Mouse (Mus musculus): ENCODE results near the gene Prkci. TPM values are rescaled to one million over a fixed set of nuclear protein-coding genes. Genes with fewer than 3 reads are reported as not detected.

The Prkci gene
- total RNA-seq, 2 experiments from 2014 or later = 6.8 to 8.6 TPM

- ATAC-seq (replicated peaks; ENCODE audit: low FRiP score, low TSS enrichment, poor library complexity, severe bottlenecking) = no peak
These were observed 103.0 kb downstream of the Prkci start for GRCm38 (mm10) chr3:31098556-31098955.

- no peak for ATAC-seq (replicated peaks; ENCODE audit: low FRiP score, low TSS enrichment, poor library complexity, severe bottlenecking)
These were observed 104.5 kb downstream of the Prkci start for GRCm38 (mm10) chr3:31100026-31100425.

GRCm38 (mm10) chr3:31100802-31101201 lies 105.3 kb downstream of the Prkci start:
- no peak for ATAC-seq (replicated peaks; ENCODE audit: low FRiP score, low TSS enrichment, poor library complexity, severe bottlenecking)

Other genes starting within 250 kb of the Prkci start
- not detected in 2 replicates for gene Samd7, start 249.5 kb upstream of the Prkci start, total RNA-seq (2014; fragmentation: Nextera tagmentation)
- not detected in 2 replicates for gene Samd7, start 249.5 kb upstream of the Prkci start, total RNA-seq (2017)
- 47.4 and 51.2 TPM in 2 replicates for gene Sec62, start 202.9 kb upstream of the Prkci start, total RNA-seq (2014; fragmentation: Nextera tagmentation)
- gene Sec62, start 202.9 kb upstream of the Prkci start, total RNA-seq (2017) = 72.7 and 101 TPM in 2 replicates
- 1.2 TPM in 1 of 2 replicates, not detected in the other for gene Gpr160, start 139.8 kb upstream of the Prkci start, total RNA-seq (2014; fragmentation: Nextera tagmentation)
- gene Gpr160, start 139.8 kb upstream of the Prkci start, total RNA-seq (2017) = 0.11 and 0.47 TPM in 2 replicates
- gene Phc3, start 26.3 kb upstream of the Prkci start, total RNA-seq (2014; fragmentation: Nextera tagmentation) = 30.5 and 33.7 TPM in 2 replicates
- gene Phc3, start 26.3 kb upstream of the Prkci start, total RNA-seq (2017) = 12.8 and 22.3 TPM in 2 replicates
- 5.3 and 6.1 TPM in 2 replicates for gene Skil, start 99.3 kb downstream of the Prkci start, total RNA-seq (2014; fragmentation: Nextera tagmentation)
- gene Skil, start 99.3 kb downstream of the Prkci start, total RNA-seq (2017) = 24.1 and 26.9 TPM in 2 replicates
- gene Cldn11, start 154.2 kb downstream of the Prkci start, total RNA-seq (2014; fragmentation: Nextera tagmentation) = not detected in 2 replicates
- not detected in 2 replicates for gene Cldn11, start 154.2 kb downstream of the Prkci start, total RNA-seq (2017)

Data from megakaryocyte-erythroid progenitor cell, adult 5-6 weeks (primary cell).